Mouse (Mus musculus) stomach, embryonic 15.5 days (tissue): ENCODE data around the gene Slc7a5. TPM values are rescaled to one million over a fixed set of nuclear protein-coding genes. Genes with fewer than 3 reads are reported as not detected.

Source experiments
- ATAC-seq: fragments of 200-750 bp; cut with Nextera tagmentation; 2 replicates; pipeline ENCODE4 v1.8.0; 2017; ENCODE audit warnings: low read depth, moderate number of reproducible peaks, moderate TSS enrichment; ENCODE audit not compliant: insufficient read depth, low FRiP score
- H3K27ac ChIP-seq: fragments of 300-500 bp; sonication (generic); 2 replicates; pipeline ENCODE4 v1.5.1; 2015; ENCODE audit warnings: mild to moderate bottlenecking, inconsistent platforms
- H3K27me3 ChIP-seq: fragments of 300-500 bp; sonication (generic); replicated peaks from 2 replicates; pipeline ENCODE4 v1.6.1; 2015; ENCODE audit warnings: inconsistent platforms
- H3K36me3 ChIP-seq: fragments of 300-500 bp; sonication (generic); 2 replicates; pipeline ENCODE4 v1.6.1; 2015; ENCODE audit warnings: inconsistent platforms
- H3K4me1 ChIP-seq: fragments of 300-500 bp; sonication (generic); 2 replicates; pipeline ENCODE4 v1.6.1; 2015; ENCODE audit warnings: inconsistent platforms
- H3K4me2 ChIP-seq: fragments of 300-500 bp; sonication (generic); 2 replicates; pipeline ENCODE4 v1.6.1; 2015; ENCODE audit warnings: mild to moderate bottlenecking, inconsistent platforms
- H3K4me3 ChIP-seq: fragments of 300-500 bp; sonication (generic); replicated peaks from 2 replicates; pipeline ENCODE4 v1.5.1; 2015; ENCODE audit warnings: inconsistent platforms
- H3K9ac ChIP-seq: fragments of 300-500 bp; sonication (generic); 2 replicates; pipeline ENCODE4 v1.6.1; 2015; ENCODE audit warnings: inconsistent platforms
- H3K9me3 ChIP-seq: fragments of 300-500 bp; sonication (generic); 2 replicates; pipeline ENCODE4 v1.6.1; 2016; ENCODE audit warnings: inconsistent platforms
- whole genome bisulfite sequencing: fragments of 180-500 bp; shearing (Covaris S2); methylation state at CpG from one replicate; pipeline ENCODE4 v1.1.7; 2015; 5-methylcytosine and 5-hydroxymethylcytosine counted together
- polyA plus RNA-seq: library from polyadenylated mRNA; unstranded; fragments of >200 nt; fragmentation: Nextera tagmentation; extraction: Ambion mirVana; gene quantifications from 2 replicates; pipeline ENCODE4 v1.2.1, GENCODE M21; 2015

Slc7a5 gene
- polyA plus RNA-seq, 1 experiment from 2014 or later = 22.7 TPM

DNA sequence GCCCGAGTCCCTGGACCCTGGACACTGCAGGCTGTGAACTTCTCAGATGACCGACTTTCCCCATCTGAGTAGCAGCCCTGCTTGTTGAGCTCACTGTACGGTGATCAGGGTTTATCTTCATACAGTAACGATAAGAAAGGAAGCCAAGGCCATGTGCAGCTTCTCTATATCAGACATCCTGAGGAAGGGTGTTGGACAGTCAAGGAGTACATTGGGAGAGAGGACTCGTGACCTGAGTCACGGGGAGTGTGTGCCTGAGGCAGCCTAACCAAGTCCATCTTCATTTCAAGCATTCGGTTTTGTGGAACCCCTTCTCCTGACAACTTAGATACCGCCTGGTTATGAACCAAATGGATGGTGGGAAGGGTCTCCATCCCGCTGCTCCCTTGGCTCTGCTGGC, 32.0 kb downstream of the Slc7a5 start:
- ATAC-seq = no peak
- Histone ChIP-seq H3K9ac (no peak overlapping the region), H3K4me2 (no peak overlapping the region), H3K27ac (peak overlapping the region; percentile 38; the same call in 1 of the 2 replicates), H3K4me3 (no peak overlapping the region), H3K27me3 (no peaks in the 10 kb centered on the region), H3K4me1 (peaks cover 14% of the 10 kb centered on the region), H3K9me3 (no peaks in the 10 kb centered on the region), H3K36me3 (no peaks in the 10 kb centered on the region)
- 74% methylated on average over 9 of the region's 9 CpGs for WGBS

DNA sequence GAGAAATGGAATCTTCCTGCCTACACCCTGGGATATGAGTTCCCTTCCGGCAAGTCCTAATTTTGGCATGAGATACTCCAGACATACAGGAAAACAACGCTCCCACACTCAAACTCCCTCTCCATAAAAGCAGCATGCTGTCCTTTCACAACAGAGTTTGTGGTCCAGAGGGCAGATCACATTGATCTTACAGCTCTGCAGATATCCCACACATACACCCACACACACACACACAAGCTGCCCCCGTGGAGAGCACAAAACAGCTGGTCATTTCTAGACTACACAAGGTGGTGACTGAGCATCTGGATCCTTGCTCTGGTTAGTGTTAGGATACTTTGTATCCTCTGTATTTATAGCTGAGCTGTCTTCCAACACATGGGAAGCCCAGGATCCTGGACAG, 32.4 kb downstream of the Slc7a5 start:
- peak overlapping the region; percentile 38 for H3K27ac ChIP-seq
- H3K9me3 ChIP-seq = no peaks in the 10 kb centered on the region
- H3K9ac ChIP-seq = no peak overlapping the region
- no peak for ATAC-seq
- H3K4me1 ChIP-seq = peaks cover 14% of the 10 kb centered on the region
- WGBS = 52% methylated on average over 3 of the region's 3 CpGs
- H3K4me2 ChIP-seq = no peak overlapping the region
- no peaks in the 10 kb centered on the region for H3K27me3 ChIP-seq
- H3K36me3 ChIP-seq = no peaks in the 10 kb centered on the region
- no peak overlapping the region for H3K4me3 ChIP-seq

DNA sequence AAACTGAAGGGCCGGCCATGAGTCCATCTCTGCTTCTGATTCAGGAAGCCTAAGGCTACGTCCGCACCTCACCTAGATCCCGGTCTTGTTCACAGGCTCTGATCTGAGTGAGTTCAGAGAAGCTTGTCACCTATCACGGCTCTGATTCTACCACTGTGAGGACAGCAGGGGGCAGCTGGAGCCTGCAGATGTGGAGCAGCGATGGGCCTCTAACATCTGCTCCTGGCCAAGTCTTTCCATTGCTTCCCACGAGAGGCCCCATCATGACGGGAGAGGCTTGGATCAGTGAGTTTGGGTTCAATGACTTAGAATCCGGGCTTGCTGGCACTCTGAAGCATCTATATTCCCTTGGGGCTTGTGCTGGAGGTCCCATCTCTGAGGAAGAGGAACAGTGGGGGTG, 33.5 kb downstream of the Slc7a5 start:
- peak overlapping the region; percentile 49; the same call in 1 of the 2 replicates for H3K27ac ChIP-seq
- 47% methylated on average over 9 of the region's 9 CpGs for WGBS

DNA sequence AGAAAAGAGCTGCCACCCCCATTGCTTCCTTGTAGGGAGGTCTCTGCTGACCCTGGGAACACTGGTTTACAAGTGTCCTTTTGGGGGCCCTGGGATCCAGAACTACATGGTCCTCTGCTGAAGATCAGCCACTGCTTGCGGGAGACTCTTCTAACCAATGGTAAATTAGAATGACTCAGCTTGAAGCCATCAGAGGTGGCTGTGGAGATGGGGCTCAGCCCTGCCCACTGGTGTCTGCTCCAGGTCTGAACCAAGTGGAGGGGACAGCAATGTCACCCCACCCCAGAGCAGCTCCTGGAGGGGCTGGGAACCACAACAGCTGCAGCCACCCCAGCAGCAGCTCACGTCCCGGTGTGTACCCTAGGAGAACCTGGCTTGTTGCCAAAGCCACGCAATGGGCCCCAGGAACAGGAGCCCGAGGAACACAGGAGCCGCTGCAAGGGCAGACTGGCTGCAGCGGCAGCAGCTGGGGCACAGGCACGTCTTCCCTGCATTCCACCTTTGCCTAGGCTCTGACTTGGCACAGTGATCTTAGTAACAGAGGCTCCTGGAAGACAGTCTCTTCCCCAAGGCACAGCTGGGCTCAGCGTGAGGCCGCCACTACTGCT, 35.6 kb downstream of the Slc7a5 start:
- Histone ChIP-seq H3K27ac (peak overlapping the region; percentile 70), H3K27me3 (no peaks in the 10 kb centered on the region), H3K4me1 (peaks cover 14% of the 10 kb centered on the region), H3K9ac (no peak overlapping the region), H3K4me2 (peak overlapping the region; percentile 4; the same call in 1 of the 2 replicates), H3K4me3 (no peak overlapping the region), H3K36me3 (no peaks in the 10 kb centered on the region), H3K9me3 (no peaks in the 10 kb centered on the region)
- peak; percentile 58 for ATAC-seq
- 15% methylated on average over 10 of the region's 10 CpGs for WGBS

More for the DNA sequence above, 33.5 kb downstream of the Slc7a5 start:
- H3K36me3 ChIP-seq = no peaks in the 10 kb centered on the region
- H3K4me1 ChIP-seq = peaks cover 14% of the 10 kb centered on the region
- no peaks in the 10 kb centered on the region for H3K27me3 ChIP-seq
- no peak overlapping the region for H3K4me3 ChIP-seq
- no peaks in the 10 kb centered on the region for H3K9me3 ChIP-seq
- H3K4me2 ChIP-seq = no peak overlapping the region
- peak; percentile 57 for ATAC-seq
- no peak overlapping the region for H3K9ac ChIP-seq

DNA sequence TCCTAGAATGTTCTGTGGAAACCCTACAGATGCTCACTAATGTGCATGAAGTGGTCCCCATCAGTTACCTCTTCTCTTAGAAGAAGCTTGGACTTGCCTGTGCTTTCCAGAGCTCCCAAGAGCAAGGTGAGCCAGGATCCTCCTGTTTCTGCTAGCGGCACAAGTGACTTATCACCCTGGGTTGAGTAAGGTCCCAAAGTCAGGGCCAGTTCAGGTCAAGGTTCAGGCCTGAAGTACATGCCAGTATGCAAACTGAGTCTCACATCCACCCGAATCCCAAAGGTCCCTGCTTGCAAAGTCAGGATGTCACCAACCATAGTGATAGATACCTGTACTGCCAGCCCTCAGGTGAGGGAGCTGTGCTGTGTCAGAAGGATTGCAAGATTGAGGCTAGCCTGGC, 37.3 kb downstream of the Slc7a5 start:
- WGBS = 75% methylated on average over 2 of the region's 2 CpGs

DNA sequence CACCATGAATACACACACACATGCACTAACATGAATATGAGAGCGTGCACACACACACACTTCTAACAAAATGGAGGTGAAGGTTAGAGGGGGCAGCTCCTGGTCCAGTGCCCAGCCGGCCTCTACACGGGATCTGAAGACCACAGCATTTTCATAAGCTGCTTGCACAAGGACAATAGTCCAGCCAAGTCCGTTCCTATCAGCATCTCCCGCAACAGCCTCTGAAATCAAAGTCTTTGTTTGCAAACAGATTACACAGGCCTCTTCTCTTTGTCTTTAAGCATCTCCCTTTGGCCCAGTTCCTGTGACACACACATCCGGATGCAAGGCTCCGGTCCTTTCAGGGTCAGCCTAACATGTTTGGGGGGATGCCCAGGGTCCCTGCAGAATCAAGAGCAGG, 38.6 kb downstream of the Slc7a5 start:
- ATAC-seq = no peak
- Histone ChIP-seq H3K9me3 (no peaks in the 10 kb centered on the region), H3K27ac (no peak overlapping the region), H3K4me2 (no peak overlapping the region), H3K4me1 (peaks cover 5% of the 10 kb centered on the region; the same call in 1 of the 2 replicates), H3K4me3 (no peak overlapping the region), H3K27me3 (no peaks in the 10 kb centered on the region), H3K36me3 (no peaks in the 10 kb centered on the region), H3K9ac (no peak overlapping the region)
- WGBS = 78% methylated on average over 7 of the region's 7 CpGs

More for the DNA sequence above, 37.3 kb downstream of the Slc7a5 start:
- no peak overlapping the region for H3K4me2 ChIP-seq
- no peak overlapping the region for H3K4me3 ChIP-seq
- no peak overlapping the region for H3K27ac ChIP-seq
- no peaks in the 10 kb centered on the region for H3K36me3 ChIP-seq
- no peak overlapping the region for H3K9ac ChIP-seq
- peaks cover 14% of the 10 kb centered on the region for H3K4me1 ChIP-seq
- H3K9me3 ChIP-seq = no peaks in the 10 kb centered on the region
- no peak for ATAC-seq
- H3K27me3 ChIP-seq = no peaks in the 10 kb centered on the region

DNA sequence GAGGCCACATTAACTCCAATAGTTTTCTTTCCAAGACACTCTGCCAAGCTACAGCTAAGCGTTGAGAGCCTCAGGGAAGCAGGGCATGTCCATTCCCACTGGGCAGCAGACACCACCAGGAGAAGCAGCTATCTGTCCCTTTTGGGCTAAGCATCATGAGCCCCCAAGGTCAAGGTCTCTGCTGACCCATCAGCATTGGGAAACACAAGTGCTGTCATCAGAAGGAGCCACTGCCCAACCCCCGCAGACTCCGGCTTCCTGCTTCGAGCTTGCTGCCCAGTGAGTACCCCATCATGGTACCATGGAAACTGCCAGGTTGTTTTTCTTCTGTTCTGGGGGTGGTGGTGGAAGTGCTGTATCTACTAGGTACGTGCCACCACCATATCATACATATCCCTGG, 39.3 kb downstream of the Slc7a5 start:
- 86% methylated on average over 5 of the region's 5 CpGs for WGBS
- Histone ChIP-seq H3K27me3 (no peaks in the 10 kb centered on the region), H3K4me1 (peaks cover 5% of the 10 kb centered on the region; the same call in 1 of the 2 replicates), H3K4me2 (no peak overlapping the region), H3K9ac (no peak overlapping the region), H3K36me3 (no peaks in the 10 kb centered on the region), H3K9me3 (no peaks in the 10 kb centered on the region), H3K4me3 (no peak overlapping the region), H3K27ac (no peak overlapping the region)
- no peak for ATAC-seq

DNA sequence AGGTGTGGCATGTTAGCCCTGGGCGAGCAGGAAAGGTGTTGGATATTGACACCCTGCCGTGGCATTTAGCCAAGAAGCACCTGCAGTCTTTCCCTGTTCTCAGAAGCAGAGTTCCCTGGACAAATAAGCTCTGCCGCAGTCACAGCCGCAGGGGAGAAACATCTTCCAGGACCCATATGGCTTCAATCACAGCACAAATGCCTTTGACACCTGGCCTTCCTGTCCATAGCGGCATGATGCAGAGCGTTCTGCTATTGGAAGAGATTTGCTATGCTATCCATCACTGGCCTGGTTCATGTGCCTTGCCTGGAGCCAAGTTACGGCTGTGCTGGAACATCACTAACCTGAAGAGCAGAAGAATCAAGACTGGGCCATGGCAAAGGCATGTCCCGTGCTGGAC, 42.1 kb downstream of the Slc7a5 start:
- Histone ChIP-seq H3K36me3 (no peaks in the 10 kb centered on the region), H3K9ac (no peak overlapping the region), H3K27me3 (no peaks in the 10 kb centered on the region), H3K27ac (no peak overlapping the region), H3K4me2 (no peak overlapping the region), H3K4me1 (0 out of 2 replicates have a peak, but pooled peaks cover 3% of the 10 kb centered on the region), H3K9me3 (no peaks in the 10 kb centered on the region), H3K4me3 (no peak overlapping the region)
- peak; percentile 19; the same call in 1 of the 2 replicates for ATAC-seq
- 44% methylated on average over 8 of the region's 8 CpGs for WGBS

DNA sequence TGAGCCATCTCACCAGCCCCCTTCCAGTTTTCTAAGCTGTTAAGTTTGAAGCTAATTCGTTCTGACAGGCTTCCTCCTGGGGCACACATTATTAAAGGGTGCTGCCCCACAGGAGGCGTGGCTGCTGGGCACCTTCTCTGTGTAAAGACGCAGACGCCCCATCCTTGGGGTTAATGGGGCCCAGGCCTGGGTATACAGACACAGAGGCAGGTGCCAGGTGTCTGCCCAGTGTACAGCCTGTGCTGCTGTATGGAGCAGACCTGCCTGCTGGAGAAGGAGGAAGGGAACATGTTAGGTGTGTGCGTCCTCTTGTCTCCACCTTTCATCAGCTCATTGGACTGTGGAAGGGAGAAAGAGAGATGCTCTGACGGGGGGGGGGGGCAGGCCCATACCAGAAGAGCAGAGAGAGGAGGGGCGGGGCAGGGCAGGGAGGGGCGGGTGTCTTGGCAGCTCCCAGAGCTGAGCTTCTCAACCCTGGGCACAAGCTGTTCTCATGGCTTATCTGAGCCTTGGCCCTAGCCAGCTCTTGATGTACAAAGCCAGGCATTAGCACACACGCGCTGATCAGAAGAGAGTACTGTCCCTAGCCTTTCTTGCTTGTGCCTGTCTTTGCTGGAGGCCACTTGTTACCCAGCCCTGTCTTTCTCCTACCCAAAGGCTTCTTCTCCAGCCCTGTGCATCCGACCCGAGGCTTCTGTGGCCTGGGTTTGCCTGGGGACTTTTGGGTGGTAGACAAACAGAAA, 45.5 kb downstream of the Slc7a5 start:
- Histone ChIP-seq H3K4me2 (no peak overlapping the region), H3K27ac (no peak overlapping the region)
- ATAC-seq = peak; percentile 67; the same call in 1 of the 2 replicates

DNA sequence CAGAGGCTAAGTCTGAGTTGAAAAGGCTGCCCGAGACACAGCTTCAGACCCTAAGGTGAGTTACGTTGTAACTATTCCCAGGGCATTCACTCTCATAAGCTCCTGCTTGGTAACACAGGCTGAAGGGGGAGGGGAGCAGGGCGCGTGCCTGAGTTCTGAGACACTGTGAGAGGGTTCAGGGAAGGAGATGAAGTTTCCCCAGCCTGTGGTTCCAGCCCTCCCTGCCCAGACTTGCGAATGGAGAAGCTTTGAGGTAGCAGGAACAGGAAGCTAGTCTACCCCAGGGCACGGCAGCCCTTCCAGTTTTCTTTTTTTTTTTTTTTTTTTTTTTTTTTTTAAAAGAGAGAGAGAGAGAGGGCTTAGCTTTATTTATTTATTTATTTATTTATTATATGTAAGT, 46.2 kb downstream of the Slc7a5 start:
- no peak overlapping the region for H3K4me2 ChIP-seq
- no peaks in the 10 kb centered on the region for H3K27me3 ChIP-seq
- no peaks in the 10 kb centered on the region for H3K36me3 ChIP-seq
- no peak for ATAC-seq
- no peak overlapping the region for H3K9ac ChIP-seq
- H3K9me3 ChIP-seq = no peaks in the 10 kb centered on the region
- H3K4me1 ChIP-seq = 0 out of 2 replicates have a peak, but pooled peaks cover 3% of the 10 kb centered on the region
- no peak overlapping the region for H3K4me3 ChIP-seq
- no peak overlapping the region; the same call in 1 of the 2 replicates for H3K27ac ChIP-seq
- WGBS = 45% methylated on average over 6 of the region's 6 CpGs

More for the DNA sequence above, 45.5 kb downstream of the Slc7a5 start:
- Histone ChIP-seq H3K4me1 (0 out of 2 replicates have a peak, but pooled peaks cover 3% of the 10 kb centered on the region), H3K9ac (no peak overlapping the region), H3K4me3 (no peak overlapping the region), H3K9me3 (no peaks in the 10 kb centered on the region), H3K36me3 (no peaks in the 10 kb centered on the region), H3K27me3 (no peaks in the 10 kb centered on the region)
- WGBS = 63% methylated on average over 12 of the region's 12 CpGs

DNA sequence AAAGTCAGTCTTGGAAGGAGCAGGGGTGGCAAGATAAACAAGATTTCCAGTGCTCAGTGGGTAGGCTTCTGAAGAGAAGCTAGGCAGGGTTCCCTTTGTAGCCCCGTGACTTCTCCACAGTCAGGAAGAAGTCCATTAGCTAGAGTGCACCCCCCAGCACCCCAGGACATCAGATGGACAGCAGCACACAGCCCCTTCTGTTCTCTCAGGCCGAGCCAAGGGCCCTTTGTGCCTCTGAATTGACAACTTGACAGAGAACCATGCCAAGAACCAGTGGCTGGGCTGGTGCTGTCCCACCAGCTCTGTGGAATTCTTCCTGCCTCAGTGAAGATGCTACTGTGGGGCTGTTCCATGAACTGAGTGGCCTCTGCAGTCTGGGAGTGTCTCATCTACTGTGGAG, 49.7 kb downstream of the Slc7a5 start:
- Histone ChIP-seq H3K4me3 (no peak overlapping the region), H3K4me2 (no peak overlapping the region), H3K27me3 (no peaks in the 10 kb centered on the region), H3K36me3 (no peaks in the 10 kb centered on the region), H3K27ac (no peak overlapping the region), H3K9me3 (no peaks in the 10 kb centered on the region), H3K9ac (no peak overlapping the region), H3K4me1 (0 out of 2 replicates have a peak, but pooled peaks cover 3% of the 10 kb centered on the region)
- WGBS = 36% methylated on average over 2 of the region's 2 CpGs
- ATAC-seq = no peak

DNA sequence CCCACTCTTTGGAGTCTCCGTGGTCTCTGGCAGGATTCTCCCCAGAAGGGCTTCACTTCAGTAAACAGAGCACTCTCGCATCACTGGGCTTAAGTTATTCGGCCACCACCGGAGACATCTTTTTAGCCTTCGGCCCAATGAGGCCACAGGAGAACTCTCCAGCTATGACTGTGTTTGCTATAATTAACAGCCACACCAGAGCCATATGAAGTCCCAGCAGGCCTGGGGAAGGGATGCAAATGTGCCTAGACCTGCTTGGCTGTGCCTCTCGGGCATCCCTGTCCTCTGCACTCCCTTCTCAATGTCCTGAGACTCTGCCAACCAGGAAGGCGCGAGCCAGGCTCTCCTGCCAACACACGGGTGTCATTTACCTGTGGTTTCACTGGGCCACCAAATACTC, 50.2 kb downstream of the Slc7a5 start:
- H3K4me3 ChIP-seq = no peak overlapping the region
- 71% methylated on average over 9 of the region's 9 CpGs for WGBS
- ATAC-seq = no peak

More for the DNA sequence above, 50.2 kb downstream of the Slc7a5 start:
- Histone ChIP-seq H3K27ac (no peak overlapping the region), H3K27me3 (no peaks in the 10 kb centered on the region), H3K4me2 (no peak overlapping the region), H3K9ac (no peak overlapping the region), H3K36me3 (no peaks in the 10 kb centered on the region), H3K9me3 (no peaks in the 10 kb centered on the region), H3K4me1 (peaks cover 7% of the 10 kb centered on the region; the same call in 1 of the 2 replicates)
